Mouse (Mus musculus) frontal cortex, postnatal 25 days (tissue): ENCODE measurements around the gene Fpr2.
"Not testable (repeated sequence)": the region's sequence is repeated elsewhere in the genome, so short reads cannot be mapped to it uniquely, and the experiment has no call there.

Source experiments
- DNase-seq, 2 experiments: peaks; one replicate each; pipeline ENCODE4 v3.0.0; 2022; ENCODE audit warnings: low spot score in 2 of 2

The Fpr2 gene

GRCm38 (mm10) chr17:17887774-17888248 is at the start of gene Fpr2, which contains the start of gene Fpr3:
TSS of gene Fpr2 (plus strand) at chr17:17887824.
TSS of gene Fpr3 (plus strand) at chr17:17887852.
- DNase-seq: no peak

DNA sequence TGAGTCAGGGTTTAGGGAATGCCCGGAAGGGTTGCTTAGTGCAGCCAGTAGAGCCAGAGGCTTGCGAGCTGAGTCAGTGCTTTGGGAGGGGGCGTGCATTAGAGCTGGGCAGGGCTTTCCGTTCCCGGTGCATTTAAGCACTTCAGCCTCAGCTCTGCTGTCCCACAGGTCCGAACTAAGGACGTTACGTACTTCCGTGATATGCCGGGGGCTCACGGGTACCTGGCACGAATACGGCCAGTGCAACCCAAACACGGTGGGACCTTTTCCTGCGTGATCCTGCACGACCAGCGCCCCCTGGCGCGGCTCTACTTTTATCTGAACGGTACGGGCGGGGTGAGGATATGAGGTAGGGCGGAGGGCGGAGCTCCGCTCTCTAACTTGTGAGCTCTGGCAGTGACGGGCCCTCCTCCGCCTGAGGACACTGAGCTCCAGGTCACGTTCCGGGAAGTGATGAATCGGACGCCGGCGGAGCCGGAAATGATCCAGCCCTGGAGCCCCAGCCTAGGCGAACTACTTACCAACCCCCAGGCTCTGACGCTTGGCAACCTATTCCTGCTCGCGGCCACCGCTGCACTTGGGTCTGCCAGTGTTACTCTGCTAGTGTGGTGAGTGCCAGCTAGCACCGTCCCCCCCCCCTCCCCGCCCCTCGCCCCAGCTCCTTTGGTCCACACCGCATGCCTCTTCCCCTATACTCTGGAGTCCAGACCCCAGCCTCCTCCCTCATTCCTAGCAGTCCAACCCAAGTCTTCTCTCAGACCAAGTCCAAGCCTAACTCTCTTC is 49.5 kb upstream of the Fpr2 start:
- DNase-seq: peak; percentile 95 to 96

GRCm38 (mm10) chr17:17839276-17839675 is 48.3 kb upstream of the Fpr2 start:
- DNase-seq: no peak

DNA sequence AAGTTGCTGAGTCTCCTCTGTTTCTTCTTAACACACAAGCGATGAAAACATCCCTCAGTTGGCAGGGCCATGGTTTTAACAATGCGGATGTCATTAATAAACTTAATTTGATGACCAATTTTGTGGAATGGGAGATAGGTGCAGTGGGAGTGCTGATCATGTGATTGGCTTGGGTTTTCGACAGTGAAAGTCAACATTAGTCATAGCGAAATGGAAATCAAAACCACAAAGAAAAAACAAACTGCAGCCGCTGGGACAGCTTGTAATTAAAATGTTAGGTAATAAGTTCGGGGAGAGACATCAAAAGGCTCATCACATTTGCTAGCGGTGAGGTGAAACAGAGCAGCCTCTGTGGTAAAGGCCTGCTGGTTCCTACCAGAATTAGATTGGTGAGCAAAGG is 46.8 kb upstream of the Fpr2 start:
- DNase-seq: no peak

- no peak for DNase-seq
These were observed 43.9 kb upstream of the Fpr2 start for GRCm38 (mm10) chr17:17843534-17844261.

GRCm38 (mm10) chr17:17844606-17845005 is 43.0 kb upstream of the Fpr2 start:
- DNase-seq: not testable (repeated sequence)

GRCm38 (mm10) chr17:17845187-17846027 is 42.2 kb upstream of the Fpr2 start:
- DNase-seq: no peak

GRCm38 (mm10) chr17:17848988-17849387 is 38.6 kb upstream of the Fpr2 start:
- DNase-seq: no peak

DNA sequence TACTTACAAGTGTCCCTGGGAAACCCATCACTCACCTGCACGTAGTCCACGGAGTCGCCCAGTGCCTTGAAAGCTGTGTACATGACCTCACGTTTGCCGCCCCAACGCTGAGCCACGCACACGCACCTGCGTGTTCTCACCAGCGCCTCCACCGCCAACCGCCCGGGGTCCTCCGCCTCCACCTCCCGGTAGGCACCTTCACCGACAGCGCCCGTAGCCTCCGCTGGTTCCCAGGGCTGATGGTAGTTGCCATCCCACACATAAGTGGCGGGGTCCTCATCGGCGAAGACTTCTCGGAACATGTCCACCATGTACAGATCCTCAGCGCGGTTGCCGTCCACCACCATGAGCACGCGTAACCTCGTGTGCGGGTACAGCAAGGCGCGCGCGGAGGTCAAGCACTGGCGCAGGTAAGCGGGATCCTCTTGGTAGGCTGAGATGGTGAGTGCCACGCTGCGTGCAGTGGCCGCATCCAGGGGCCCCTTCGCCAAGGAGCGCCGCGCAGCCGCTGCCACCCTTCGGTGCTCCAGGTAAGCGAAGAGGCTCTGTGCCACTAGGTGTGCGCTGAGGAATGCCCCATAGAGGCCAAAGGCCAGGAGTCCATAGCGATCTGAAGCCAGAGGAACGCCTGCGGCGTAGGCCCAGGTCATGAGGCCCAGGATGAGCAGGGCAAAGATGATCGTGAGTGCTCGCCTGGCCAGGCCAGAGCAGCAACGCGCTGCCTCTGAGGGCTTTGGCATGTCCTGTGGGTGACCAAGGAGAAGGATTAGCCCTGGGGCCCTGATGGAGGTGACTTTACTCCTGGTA is 37.5 kb upstream of the Fpr2 start:
- DNase-seq: no peak

DNA sequence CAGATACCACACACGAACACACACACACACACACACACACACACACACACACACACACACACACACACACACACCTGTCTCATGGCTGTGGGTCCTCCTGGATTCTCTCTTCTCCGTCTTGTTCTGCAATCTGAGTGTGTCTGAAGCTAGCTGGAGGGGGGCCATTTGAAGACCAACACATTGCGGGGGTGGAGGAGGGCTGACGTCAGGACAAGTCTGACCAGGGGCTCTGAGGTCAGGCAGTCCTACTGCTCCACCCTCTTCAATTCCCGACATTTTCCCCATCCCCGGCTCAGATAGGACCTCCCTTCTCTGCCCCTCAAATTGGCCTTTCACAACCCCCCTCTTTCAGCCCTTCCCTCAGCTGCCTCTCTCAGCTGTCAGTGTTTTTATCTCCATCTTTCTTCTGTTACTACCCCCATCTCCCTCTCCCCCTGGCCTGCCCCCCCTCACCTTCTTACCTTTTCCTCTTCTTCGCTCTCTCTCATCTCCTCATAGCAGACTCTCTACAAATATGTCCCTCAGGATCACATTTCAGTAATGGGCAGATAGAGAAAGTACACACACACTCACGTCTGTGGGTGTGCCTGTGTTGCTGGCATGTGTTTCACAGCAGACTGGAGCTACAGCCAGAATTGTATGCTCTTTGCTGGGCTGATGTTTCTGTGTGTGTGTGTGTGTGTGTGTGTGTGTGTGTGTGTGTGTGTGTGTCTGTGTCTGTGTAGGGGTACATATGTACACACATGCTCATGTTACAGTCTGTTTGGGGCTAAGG is 32.4 kb upstream of the Fpr2 start, which contains the start of gene Has1:
Has1 (minus strand) TSS at position 142 of the 775 bp plus-strand sequence.
- no peak for DNase-seq

DNA sequence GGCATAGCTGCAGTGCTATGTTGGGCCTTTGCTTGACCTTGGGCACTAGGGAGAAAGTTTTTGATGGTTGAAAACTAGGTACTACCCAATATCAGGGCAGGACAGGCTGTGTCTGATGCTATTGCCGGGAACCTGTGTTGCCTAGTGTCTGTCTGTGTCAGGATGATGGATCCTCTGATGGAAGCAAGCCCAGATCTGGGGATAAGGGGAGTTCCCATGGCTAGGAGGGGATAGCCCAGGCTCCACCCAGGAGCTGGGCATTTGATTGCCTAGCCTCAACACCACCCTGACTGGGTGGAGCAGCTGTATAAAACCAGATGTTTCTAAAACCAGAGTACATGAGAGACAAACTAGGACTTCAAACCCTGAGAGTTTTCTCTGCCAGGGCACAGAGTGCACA is 31.0 kb upstream of the Fpr2 start:
- DNase-seq: no peak

DNA sequence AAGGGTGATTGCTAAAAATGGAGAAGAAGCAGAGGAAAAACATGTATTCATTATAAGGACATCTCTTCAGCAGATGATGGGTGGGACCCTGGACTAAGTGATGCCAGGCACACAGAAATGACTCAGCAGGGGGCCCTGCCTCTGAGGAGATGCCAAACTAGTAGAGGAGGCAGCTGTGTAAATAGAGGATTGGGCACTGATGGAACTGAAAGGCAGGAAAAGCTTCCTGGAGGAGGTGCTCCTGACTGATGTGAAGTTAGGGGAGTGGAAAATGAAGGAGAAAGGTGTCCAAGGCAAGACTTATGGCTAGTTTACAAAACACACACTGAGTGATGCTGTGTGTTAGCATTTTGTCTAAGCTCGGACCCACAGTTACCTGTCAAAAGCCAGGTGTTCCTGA is 30.2 kb upstream of the Fpr2 start:
- DNase-seq: no peak

- no peak for DNase-seq
These were observed 27.5 kb upstream of the Fpr2 start for GRCm38 (mm10) chr17:17860110-17860509.

GRCm38 (mm10) chr17:17862360-17862759 is 25.3 kb upstream of the Fpr2 start:
- DNase-seq: no peak

- no peak for DNase-seq
These were observed 22.5 kb upstream of the Fpr2 start for GRCm38 (mm10) chr17:17865168-17865567.

GRCm38 (mm10) chr17:17866801-17867469 is 20.7 kb upstream of the Fpr2 start:
- DNase-seq: no peak

- DNase-seq: no peak
These were observed 16.6 kb upstream of the Fpr2 start for GRCm38 (mm10) chr17:17870892-17871550.

DNA sequence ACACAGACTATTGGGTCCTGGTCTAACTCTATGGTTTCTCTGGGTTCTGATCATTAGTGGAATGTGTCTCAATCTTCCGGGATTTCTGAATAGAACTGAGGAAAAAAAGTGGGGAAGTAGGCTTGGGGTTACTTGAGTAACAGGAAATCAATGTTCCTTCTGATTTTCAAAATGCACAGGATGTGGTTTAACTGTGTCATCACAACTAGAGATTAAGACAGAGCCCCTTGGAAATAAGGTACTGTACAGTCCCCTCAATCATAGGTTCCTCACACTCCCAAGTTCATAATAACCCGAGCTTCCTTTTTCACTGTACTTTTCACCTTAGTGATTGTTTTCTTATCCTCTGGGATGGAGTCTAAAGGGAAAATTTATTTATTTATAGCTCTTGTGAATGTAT is 15.9 kb upstream of the Fpr2 start:
- DNase-seq: no peak

GRCm38 (mm10) chr17:17879347-17879746 is 8.3 kb upstream of the Fpr2 start:
- no peak for DNase-seq
